Mouse (Mus musculus): ENCODE data around the gene Prrx2.

Gene Prrx2

DNA sequence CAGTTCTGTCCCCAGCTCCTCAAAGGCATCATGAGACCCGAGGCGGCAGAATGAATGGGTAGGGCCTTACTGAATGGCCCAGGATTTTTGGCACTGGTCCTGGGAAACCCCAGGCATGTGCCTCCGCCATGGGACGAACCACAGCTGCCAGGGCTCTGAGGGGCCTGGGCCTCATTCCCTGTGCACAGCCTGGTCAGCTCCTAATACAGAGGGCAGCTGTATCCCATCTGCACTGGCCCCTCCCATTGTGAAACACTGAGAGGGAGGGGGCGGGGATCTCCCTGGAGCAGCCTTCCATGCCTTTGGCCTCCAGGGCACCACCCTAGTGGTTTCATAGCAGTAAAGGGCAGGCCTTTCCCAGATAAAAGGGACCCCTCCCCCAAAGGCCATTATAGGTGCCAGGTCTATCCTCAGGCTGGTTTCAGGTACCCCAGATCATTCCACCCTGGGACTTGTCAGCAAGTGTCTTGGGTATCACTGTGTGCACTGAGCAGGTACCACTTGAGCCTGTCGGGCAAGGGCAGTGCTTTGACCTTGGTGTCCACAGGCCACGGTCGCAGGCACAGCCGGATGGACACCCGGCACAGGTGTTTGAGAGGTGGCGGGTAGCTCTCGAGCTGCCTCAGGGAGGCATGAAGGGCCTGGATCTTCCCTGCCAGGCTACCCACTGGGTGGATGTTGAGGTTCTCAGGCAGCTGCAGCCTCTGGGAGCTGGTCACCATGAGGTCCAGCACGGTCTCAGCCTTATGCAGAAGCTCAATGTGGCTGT, 11.2 kb upstream of the Prrx2 start:
- no peak for DNase-seq

DNA sequence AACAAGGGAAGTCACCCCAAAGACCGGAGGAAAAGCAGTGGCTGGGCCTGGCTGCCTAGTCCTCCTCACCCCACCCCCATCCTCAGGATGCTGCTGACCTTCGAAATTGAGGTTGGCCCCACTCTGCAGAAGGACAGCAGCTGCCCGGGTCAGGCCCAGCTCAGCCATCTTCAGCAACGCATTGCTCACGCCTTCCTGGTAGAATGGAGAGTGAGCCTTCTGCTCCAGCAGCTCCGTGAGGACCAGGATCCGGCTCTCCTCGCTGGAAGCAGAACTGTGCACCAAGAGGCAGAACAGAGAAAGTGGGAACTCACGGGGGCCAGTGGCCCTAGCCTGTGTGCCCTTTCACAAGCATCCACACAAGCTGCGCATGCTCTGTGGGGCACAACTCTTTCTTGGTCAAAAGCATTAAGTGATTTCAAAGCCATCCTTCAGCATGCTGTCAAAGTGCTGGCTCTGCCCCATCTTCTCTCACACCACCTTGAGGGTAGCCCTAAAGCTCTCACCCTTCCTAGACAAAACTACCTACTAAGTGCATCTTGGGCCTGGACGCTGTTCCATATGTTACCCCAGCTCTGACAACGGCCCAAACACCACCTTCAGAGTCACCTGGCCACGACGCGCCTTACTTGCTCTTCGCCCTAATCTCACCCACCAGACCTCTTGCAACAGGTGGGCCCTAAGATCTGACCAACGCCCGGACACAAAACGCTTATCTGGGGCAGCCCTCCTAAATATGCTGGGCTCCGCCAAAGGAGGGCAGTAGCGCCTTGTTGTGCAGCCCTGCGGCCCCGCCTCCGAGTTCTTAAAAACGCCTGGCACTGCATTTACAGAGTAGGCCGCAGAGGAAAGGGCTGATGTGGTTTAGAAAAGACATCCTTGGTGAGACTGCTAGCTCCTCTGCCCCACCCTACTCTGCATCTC, 7.7 kb upstream of the Prrx2 start:
- no peak for DNase-seq

DNA sequence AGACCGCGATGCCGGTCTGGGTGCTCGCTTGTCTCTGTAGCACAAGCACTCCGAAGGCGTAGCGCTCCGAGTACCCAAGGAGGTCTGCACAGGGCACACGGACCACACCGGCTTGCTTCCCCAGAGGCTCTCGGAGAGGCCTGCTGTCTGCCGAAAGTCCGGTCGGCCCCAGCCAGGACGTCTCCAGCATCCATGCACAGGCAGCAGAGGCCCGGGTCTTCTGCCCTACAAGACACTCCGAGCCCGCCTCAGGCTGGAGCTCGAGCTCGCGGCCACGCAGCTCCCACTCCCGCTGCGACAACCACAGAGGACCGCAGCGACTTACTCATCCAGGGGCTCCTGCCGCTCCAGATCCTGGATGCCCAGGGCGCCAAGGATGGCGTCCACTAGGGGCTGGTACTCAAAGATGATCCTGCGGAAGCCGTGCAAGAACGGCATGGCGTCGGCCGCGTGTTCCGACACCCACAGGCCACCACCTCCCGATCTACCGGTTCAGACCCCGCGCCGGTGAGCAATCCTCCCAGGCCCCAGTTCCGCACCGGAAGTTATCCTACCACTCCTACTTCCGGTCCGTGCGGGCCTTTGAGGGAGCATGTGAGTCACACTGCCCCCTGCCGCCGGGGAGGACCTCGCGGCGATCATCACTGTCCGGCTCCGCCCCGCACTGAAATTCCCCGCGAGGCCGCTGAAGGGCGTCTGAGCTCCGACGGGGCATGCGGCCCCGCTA, 6.9 kb upstream of the Prrx2 start:
- peak; percentile 88 for DNase-seq

DNA sequence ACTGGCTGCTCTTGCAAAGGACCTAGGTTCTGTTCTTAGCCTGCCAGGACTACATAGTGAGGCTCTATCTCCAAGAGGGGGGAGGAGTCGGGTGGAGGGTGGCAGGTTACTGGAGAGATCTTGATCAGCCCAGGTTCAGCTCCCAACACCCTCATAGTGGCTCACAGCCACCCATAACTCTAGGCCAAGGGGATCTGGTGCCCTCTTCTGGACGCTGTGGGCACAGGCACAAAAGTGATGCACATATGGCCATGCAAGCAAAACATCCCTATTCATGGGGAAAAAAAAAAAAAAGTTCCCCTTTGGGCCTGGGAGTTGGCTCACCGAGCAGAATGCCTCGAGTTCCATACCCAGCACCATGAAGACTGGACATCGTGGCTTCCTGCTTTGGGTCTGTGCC, 5.5 kb upstream of the Prrx2 start:
- DNase-seq = no peak

DNA sequence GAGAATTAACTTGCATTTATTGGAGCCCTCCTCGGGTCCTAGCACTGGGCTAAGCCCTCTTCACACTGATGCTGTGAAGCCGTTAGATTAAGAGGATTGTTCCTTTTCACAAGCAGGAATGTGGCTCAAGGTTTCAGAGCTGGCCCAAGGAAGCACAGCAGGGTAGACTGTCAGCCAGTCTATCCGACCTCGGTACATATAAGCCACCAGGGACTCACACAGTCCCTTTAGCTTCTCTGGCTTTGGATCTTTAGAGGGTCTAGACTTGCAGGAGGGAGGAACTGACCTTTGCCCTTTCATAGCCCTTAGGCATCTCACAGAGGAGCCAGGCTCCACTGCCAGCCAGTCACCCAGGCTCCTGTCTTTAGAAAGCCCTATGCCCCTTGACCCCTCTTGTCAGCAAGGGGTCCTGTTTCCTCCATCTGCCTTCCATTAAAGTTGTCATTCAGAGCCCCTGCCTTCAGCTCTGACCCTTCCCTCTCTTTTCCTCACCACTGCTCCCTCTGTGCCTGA, 4.4 kb upstream of the Prrx2 start, which contains the start of gene Asb6:
Gene Asb6 (minus strand): TSS at position 51 of the 513 bp plus-strand sequence.
- no peak for DNase-seq

DNA sequence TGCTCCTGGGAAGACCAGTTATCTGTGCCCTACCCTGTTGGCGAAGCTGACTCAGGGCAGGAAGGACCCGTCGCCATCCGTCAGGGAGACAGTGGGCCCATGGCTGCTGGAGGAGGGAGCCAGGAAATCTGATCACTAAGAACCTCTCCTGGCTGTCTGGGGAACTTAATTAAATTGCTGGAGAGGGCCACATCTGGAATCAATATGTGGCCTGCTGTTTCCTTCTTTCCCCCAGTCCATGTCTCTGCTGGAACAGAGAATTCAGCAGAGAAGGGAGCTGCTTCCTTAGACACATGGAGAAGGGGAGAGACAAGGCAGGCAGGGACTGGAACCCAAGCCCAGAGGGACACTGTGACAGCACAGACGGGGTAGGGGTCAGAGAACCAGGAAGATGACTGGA, 1.1 kb upstream of the Prrx2 start:
- no peak for DNase-seq

DNA sequence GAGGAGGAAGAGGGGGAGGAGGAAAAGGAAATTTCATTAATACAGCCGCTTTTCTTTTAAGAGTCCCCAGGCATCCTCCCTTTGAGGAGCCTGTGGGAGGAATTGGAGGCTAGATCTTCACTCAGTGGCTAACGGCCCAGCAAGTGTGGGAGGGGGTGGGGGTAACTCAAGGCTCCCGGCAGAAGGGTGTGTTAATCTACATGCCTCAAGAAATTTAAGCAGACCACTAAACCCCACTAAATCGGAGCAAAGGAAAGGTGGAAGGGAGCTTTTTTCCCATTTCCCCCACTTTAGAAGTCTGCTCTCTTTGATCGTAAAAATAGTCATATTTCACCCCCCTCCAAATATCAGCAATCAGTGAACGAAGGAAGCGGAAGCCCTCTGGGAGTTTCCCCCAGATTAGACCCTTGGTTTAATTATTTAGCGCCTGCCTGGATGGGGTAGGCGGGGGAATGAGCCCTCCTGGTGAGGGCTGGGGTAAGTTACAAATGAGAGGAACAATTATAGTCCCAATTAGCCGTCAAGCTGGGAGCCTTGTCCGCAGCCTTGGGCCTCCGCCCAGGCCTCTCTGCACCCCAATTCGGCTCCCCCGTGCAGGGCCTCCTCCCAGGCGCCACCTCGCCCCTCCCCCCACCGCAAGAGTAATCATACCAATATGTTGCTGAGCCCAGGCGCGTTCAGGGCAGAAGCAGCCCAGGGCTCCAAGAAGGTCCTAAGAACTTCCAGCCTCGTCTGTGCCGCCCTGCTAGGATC, 1.6 kb downstream of the Prrx2 start:
- DNase-seq = no peak

DNA sequence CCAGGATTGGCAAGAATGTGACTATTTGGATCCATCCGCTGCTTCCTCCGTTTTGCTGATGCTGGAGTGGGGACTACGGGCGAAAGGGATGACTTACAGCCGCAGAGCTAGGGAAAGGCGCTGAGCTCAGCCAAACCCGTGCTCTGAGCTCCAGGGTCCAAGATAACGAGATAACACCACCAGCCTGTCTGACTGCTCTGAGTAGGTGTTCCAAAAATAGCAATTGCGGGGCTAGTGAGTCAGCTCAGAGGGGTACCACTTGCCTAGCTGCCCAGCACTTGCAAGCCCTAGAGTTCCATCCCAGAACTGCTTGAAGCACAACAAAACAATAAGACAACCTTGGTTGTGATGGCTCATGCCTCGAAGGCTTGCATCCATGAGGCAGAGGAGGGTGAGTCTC, 7.8 kb downstream of the Prrx2 start:
- DNase-seq = no peak

DNA sequence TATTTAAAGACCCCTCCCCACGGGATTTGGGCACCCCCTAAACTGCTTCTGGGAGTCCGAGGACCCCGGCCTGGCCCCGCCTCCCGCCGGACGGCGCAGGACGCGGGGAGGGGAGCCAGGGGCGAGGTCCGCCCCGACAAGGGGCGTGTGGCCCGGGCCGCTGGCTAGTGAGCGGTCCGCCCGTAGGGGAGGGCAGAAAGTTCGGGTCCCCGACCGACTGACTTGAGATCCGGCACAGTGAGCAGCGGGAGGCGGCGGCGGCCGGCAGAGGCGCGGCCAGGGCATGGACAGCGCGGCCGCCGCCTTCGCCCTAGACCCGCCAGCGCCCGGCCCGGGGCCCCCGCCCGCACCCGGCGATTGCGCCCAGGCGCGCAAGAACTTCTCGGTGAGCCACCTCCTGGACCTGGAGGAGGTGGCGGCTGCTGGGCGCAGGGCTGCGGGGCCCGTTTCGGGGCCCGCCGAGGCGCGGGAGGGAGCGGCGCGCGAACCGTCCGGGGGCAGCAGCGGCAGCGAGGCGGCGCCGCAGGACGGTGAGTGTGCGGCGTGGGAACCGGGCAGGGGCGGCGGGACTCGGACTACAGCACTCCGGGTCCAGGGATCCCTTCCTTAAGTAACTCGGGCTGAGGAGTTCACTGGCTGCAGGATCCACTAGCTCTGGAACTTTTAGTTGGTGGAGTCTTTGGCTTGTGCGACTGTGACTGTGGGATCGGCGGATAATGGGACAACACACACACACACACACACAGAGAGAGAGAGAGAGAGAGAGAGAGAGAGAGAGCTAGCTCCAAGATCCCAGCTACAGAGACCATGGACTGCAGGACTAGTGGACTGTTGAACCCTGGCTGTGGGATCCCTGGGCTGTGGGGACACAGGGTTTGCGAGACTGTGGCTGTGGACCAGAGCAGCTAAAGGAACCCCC, 10.6 kb downstream of the Prrx2 start:
- DNase-seq = no peak

DNA sequence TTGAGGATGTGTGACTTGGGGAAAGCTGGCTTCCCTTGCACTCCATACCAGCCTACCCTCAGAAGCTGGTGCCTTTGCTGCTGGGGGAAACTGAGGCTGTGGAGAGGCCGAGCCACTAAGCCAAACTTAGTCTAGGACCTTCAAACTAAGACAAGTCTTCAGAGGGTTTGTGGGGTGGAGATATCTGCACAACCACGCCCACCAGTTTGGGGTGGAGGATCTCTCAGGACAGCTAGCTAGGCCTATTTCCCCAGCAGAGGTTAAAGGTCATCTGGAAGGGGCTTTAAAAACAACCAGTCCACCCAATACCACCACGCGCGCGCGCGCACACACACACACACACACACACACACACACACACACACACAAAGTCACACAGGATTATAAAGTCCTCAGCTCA, 11.5 kb downstream of the Prrx2 start:
- DNase-seq = no peak

DNA sequence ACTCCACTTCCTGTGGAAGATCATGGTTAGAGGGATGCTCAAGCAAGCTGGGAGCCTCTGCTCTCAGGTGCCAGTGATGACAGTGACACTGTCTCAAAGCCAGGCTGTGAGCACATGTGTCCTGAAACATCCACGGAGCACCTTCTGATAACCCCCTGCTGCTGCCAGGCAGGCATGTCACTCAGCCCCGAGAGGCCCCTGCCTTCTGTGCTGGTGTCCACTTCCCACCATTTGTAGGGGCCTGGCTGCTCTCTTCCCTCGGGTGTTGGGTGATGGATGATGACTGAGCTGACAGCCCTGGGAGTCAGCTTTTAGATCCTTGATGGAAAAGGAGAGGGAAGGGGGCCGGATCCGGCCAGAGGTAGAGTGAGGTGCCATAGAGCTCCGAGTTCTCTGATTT, 12.0 kb downstream of the Prrx2 start:
- DNase-seq = no peak

DNA sequence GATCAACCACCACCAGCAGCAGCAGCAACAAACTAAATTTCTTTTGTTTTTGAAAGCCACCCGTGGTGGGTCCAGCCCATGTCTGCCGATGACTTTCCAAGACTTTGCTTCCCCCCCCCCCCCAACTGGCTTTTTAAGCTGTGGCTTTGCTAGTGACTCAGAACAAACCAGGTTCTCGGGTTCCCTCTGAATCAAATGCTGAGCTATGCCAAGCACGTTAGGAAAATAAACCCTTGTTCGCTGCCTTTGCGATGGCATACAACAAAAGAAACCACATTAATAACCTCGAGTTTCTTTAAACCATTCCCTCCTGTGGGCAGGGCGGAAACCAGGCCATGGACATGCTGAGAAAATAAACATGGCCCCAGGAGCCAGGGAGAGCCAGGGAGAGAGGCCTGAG, 13.4 kb downstream of the Prrx2 start:
- no peak for DNase-seq

DNA sequence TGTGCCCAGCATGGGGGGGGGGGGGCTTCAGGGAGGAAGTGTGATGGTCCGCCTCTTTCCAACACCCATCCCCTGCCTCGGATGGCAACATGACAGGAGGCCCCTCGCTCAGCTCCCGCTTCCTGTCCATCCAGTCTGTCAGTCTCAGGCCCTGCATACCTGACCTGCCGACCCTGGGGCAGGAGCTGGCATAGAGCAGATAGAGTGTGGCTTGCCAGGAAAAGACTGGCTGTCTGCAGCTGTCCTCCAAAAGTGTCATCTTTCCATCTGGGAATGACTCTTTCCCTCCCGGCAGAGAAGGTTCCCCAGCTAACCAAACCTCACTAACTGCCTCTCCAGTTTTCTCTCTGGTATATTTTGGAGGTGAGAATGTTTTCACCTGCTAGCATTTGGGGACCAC, 15.8 kb downstream of the Prrx2 start:
- no peak for DNase-seq

DNA sequence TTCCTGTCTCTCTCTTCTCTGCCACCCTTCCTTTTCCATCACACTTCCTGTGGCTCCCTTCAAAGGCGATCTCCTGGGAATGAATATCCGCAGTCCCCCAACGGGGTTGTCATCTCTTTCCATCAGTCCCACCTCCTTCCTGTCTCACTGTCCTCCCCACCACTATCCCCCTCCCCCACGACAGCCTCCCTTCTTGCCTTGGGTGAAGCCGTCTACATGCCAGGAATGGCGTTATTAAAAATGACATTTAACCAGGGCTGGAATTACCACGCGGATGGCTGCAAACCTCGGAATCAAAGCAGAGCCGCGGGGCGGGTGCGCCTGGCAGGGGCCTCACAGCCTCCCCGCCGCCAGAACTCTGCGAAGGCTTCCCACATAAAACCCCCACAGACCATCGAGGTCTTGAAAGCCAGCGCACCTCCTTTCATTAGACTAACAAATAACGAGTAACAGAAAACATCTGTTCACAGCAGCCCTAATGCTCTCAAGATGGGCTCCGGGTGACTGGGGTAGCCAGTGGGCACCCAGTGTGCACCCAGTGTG, 18.1 kb downstream of the Prrx2 start:
- DNase-seq = no peak

DNA sequence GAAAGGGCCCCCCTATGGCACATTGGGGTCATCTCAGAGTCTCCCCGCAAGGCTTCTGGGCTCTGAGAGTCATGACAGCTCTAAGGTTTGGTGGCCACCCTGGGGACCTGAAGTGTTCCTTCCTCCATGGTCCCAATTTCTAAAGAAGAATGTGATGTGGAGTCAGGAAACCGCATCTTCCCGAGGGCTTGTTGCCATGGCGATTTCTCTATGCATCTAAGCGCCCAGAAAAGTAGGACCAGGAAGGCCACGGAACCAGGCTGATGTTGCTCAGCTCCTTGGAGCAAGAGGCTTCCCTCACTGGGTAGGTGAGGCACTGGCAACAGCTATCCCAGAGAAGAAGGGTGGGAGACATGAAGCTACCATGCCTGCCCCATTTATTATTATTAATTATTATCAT, 22.3 kb downstream of the Prrx2 start:
- DNase-seq = no peak

DNA sequence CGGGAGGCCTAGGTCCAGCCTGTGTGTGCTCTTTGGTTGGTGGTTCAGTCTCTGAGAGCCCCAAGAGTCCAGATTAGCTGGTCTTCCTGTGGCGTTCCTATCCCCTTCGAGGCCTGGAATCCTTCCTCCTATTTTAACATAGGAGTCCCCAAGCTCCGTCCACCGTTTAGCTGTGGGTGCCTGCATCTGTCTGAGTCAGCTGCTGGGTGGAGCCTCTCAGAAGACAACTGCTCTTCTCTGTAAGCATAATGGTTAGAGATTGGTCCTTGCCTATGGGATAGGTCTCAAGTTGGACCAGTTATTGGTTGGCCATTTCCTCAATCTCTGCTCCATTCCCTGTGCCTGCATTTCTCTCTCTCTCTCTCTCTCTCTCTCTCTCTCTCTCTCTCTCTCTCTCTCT, 25.0 kb downstream of the Prrx2 start:
- no peak for DNase-seq

DNA sequence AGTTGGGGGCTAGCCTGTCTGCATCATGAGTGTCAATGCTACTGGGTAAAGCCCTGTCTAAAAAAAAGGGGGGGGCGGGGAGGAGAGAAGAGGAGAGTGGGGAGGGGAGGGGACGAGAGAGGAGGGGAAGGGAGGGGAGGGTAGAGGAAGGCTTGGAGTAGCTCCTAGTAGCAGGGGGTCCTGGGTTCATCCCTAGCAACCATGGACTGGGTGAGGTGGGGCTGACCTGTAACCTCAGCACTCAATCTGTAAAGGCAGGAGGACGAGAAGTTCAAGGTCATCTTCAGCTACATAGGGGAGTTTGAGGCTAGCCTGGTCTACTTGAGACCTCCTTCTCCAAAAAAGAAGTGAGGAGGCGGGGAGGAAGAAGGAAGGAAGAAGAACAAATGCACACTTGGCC, 27.3 kb downstream of the Prrx2 start:
- no peak for DNase-seq

DNA sequence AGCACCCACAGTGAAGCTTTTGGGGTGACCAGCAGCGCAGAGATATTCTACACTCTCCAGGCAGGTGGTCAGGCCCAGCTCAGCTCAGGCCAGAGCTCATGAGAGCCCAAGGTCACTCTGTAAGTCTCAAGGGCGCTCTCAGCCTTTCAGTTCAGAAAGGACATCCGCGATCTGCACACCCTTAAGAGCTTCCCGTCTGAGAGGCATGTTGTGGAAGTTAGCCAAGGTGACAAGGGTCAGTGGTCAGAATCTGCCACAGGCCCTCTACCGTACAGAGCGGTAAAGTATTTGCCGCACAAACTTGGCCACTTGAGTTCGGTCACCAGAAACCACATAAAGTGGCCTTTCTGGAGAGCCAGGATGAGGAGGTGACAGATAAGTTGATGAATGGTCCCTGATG, 28.8 kb downstream of the Prrx2 start:
- DNase-seq = no peak

DNA sequence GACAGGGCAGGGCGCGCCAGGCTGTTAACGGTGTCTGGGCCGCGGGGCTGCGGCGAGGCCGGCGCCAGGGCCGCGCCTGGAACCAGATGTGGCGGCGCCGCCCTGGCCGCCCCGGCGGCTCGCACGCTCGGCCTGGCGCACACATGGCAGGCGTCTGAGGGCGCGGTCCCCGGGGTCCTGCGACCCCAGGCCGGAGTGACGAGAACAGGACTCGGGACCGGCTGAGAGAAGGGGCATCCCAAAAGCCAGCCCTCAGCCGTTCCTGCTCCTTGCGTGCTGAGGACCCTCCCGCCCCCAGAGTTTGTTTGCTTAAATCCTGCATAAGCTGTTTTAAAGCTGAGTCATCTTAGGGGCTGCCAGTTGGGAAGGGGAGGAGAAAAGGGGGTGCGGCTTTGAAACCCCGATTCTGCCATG, 30.2 kb downstream of the Prrx2 start:
- no peak for DNase-seq

DNA sequence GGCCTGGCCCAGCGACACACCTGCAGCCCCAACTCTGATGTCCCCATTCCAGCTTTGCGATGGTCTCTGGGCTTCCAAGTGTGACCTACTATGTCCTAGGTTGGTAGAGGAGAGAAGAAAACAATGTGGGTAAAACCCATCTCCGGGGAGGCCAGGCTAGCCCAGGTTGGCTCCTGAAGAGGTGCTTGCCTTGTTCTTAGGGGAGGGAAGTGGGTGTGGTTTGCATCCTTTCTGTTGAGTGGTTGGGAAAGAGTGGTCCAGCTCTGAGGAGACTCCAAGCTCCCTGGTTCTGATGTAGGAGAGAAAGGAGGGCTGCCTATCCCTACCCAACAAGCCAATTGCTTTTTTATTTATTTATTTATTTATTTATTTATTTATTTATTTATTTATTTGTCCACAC, 30.7 kb downstream of the Prrx2 start:
- DNase-seq = no peak

DNA sequence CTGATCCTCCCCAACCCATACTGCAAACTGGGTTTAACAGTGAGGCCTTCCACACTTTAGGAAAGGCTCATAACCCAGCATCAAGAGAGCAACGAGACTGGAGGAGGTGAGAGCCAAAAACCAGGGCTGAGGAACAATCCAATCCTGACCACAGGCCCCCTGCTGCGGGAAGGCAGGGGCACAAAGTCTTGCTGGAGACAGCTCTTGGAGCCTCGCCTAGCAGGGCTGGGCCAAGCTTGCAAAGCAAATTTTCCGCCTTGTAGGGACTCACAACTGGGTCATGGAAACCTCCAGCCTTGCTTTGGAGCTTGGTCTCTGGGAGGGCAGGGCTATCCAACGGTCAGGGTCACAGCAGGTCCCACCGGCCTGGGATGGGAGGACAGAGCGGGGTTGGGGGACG, 36.1 kb downstream of the Prrx2 start:
- DNase-seq = peak; percentile 35

All from cerebellum, adult 11-12 months (tissue).